10 mouse cellular contexts compared by ENCODE assay signal in the genomic region with DNA sequence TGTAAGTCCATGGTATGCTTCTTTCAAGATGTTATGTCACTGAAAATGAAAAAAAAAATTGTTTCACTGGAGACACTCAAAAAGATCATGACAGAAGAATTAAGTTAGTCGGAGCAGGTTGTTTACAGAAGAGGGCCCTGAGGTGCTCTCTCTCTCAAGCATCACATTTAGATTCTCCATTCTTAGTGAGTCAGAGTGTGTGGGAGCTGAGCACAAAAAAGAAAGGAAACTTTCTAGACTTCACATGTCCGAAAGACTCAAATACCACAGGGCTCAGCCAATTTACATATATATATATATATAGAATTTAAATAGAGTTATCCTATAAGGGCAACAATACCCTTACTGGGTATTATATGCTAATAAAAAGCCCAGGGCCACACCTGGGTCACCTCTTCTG.
"Had no signal": no experiment of that assay in that cellular context is flagged by ENCODE, and none has a peak within 500 bp of the region (broad histone marks: within the 10 kb centered on the region; RNA-seq: fewer than 3 reads in every experiment).

No protein-coding gene starts in this region.

- DNase-seq: retina, postnatal 1 day; right cerebral cortex, postnatal 14 days; right cerebral cortex, postnatal 4 days; spleen, adult 18-20 months; thymus, adult 18-20 months; thymus, adult 2 months; thymus, postnatal 14 days; thymus, postnatal 25 days; thymus, postnatal 36 days; thymus, postnatal 4 days had no signal
